Mouse (Mus musculus): ENCODE results near the gene Chd3. TPM values are rescaled to one million over a fixed set of nuclear protein-coding genes. Genes with fewer than 3 reads are reported as not detected.
A peak's percentile ranks its signal among the peaks of the same experiment; 100 is the strongest.
"Not testable (repeated sequence)": the region's sequence is repeated elsewhere in the genome, so short reads cannot be mapped to it uniquely, and the experiment has no call there.

The Chd3 gene
- polyA plus RNA-seq, 1 experiment from 2014 or later = 130 TPM

GRCm38 (mm10) chr11:69325628-69326407 lies 43.4 kb downstream of the Chd3 start, which contains the start of gene Kcnab3:
Kcnab3 (plus strand) TSS chr11:69326258.
- H3K27ac ChIP-seq = 0 out of 2 replicates have a peak within 1 kb of the TSS, but pooled peaks have one; percentile 0
- peaks cover 21% of the 10 kb centered on the region for H3K27me3 ChIP-seq
- no peaks in the 10 kb centered on the region for H3K9me3 ChIP-seq
- H3K9ac ChIP-seq = peak within 1 kb of the TSS; percentile 53
- H3K4me3 ChIP-seq = peak within 1 kb of the TSS; percentile 51
- peak; percentile 26; the same call in 1 of the 2 replicates for ATAC-seq (ENCODE audit: insufficient number of reproducible peaks, insufficient read depth, low FRiP score, low TSS enrichment)
- 0 out of 2 replicates have a peak, but pooled peaks cover under 1% of the 10 kb centered on the region for H3K36me3 ChIP-seq
- peak within 1 kb of the TSS; percentile 89 for H3K4me2 ChIP-seq (replicated peaks)
- H3K4me1 ChIP-seq = peaks cover 36% of the 10 kb centered on the region
- 11% methylated on average over 26 of the region's 26 CpGs for WGBS

- no peak for ATAC-seq (ENCODE audit: insufficient number of reproducible peaks, insufficient read depth, low FRiP score, low TSS enrichment)
- H3K4me3 ChIP-seq = peak overlapping the region; percentile 55
- peaks cover 21% of the 10 kb centered on the region for H3K27me3 ChIP-seq
- H3K27ac ChIP-seq = no peak overlapping the region
- 80% methylated on average over 6 of the region's 6 CpGs for WGBS
- H3K4me2 ChIP-seq (replicated peaks) = peak overlapping the region; percentile 90
- H3K9ac ChIP-seq = peak overlapping the region; percentile 72; the same call in 1 of the 2 replicates
- peaks cover 36% of the 10 kb centered on the region for H3K4me1 ChIP-seq
- no peaks in the 10 kb centered on the region for H3K9me3 ChIP-seq
- peaks cover 8% of the 10 kb centered on the region for H3K36me3 ChIP-seq
Observed at GRCm38 (mm10) chr11:69324749-69325148, 44.5 kb downstream of the Chd3 start.

- Histone ChIP-seq H3K4me2 (replicated peaks) (peak within 1 kb of the TSS; percentile 90), H3K9me3 (no peaks in the 10 kb centered on the region), H3K27me3 (peaks cover 21% of the 10 kb centered on the region), H3K4me1 (peaks cover 36% of the 10 kb centered on the region), H3K27ac (peak within 1 kb of the TSS; percentile 83), H3K9ac (peak within 1 kb of the TSS; percentile 72), H3K4me3 (peak within 1 kb of the TSS; percentile 55), H3K36me3 (peaks cover 19% of the 10 kb centered on the region)
- WGBS = under 1% methylated on average over 30 of the region's 30 CpGs
- peak; percentile 87 for ATAC-seq (ENCODE audit: insufficient number of reproducible peaks, insufficient read depth, low FRiP score, low TSS enrichment)
Observed at GRCm38 (mm10) chr11:69323667-69324111, 45.5 kb downstream of the Chd3 start, which contains the start of the genes Cntrob and Trappc1. Cntrob (minus strand) TSS chr11:69323775. Trappc1 (plus strand) TSS chr11:69323980.

- peak overlapping the region; percentile 71 for H3K9ac ChIP-seq
- H3K9me3 ChIP-seq = no peaks in the 10 kb centered on the region
- ATAC-seq (ENCODE audit: insufficient number of reproducible peaks, insufficient read depth, low FRiP score, low TSS enrichment) = no peak
- WGBS = 26% methylated on average over 18 of the region's 18 CpGs
- peak overlapping the region; percentile 55 for H3K4me3 ChIP-seq
- H3K4me1 ChIP-seq = peaks cover 36% of the 10 kb centered on the region
- peaks cover 27% of the 10 kb centered on the region for H3K36me3 ChIP-seq
- H3K4me2 ChIP-seq (replicated peaks) = peak overlapping the region; percentile 90
- peaks cover 15% of the 10 kb centered on the region for H3K27me3 ChIP-seq
- H3K27ac ChIP-seq = peak overlapping the region; percentile 83
Observed at GRCm38 (mm10) chr11:69322693-69323471, 46.3 kb downstream of the Chd3 start.

GRCm38 (mm10) chr11:69322010-69322409 lies 47.2 kb downstream of the Chd3 start:
- peak overlapping the region; percentile 90 for H3K4me2 ChIP-seq (replicated peaks)
- no peak overlapping the region for H3K27ac ChIP-seq
- H3K4me1 ChIP-seq = peaks cover 35% of the 10 kb centered on the region
- no peaks in the 10 kb centered on the region for H3K9me3 ChIP-seq
- peak overlapping the region; percentile 55; the same call in 1 of the 2 replicates for H3K4me3 ChIP-seq
- peaks cover 32% of the 10 kb centered on the region for H3K36me3 ChIP-seq
- peaks cover 7% of the 10 kb centered on the region for H3K27me3 ChIP-seq
- peak overlapping the region; percentile 71 for H3K9ac ChIP-seq
- ATAC-seq (ENCODE audit: insufficient number of reproducible peaks, insufficient read depth, low FRiP score, low TSS enrichment) = no peak
- 78% methylated on average over 6 of the region's 6 CpGs for WGBS

- Histone ChIP-seq H3K9me3 (no peaks in the 10 kb centered on the region), H3K36me3 (peaks cover 32% of the 10 kb centered on the region), H3K4me1 (peaks cover 31% of the 10 kb centered on the region), H3K27ac (no peak overlapping the region), H3K27me3 (peaks cover 2% of the 10 kb centered on the region), H3K9ac (peak overlapping the region; percentile 27; the same call in 1 of the 2 replicates), H3K4me2 (replicated peaks) (peak overlapping the region; percentile 90), H3K4me3 (no peak overlapping the region)
- WGBS = 93% methylated on average over 6 of the region's 6 CpGs
- no peak for ATAC-seq (ENCODE audit: insufficient number of reproducible peaks, insufficient read depth, low FRiP score, low TSS enrichment)
Observed at GRCm38 (mm10) chr11:69321580-69321979, 47.6 kb downstream of the Chd3 start.

GRCm38 (mm10) chr11:69318000-69318399 lies 51.2 kb downstream of the Chd3 start:
- peaks cover 15% of the 10 kb centered on the region for H3K4me1 ChIP-seq
- H3K27me3 ChIP-seq; H3K4me2 ChIP-seq (replicated peaks); H3K4me3 ChIP-seq; H3K9ac ChIP-seq; H3K27ac ChIP-seq; H3K9me3 ChIP-seq; ATAC-seq (ENCODE audit: insufficient number of reproducible peaks, insufficient read depth, low FRiP score, low TSS enrichment): not testable (repeated sequence)
- 89% methylated on average over 3 of the region's 3 CpGs for WGBS
- peaks cover 63% of the 10 kb centered on the region for H3K36me3 ChIP-seq

GRCm38 (mm10) chr11:69316361-69316760 lies 52.8 kb downstream of the Chd3 start:
- Histone ChIP-seq H3K27me3 (no peaks in the 10 kb centered on the region), H3K9me3 (no peaks in the 10 kb centered on the region), H3K4me2 (replicated peaks) (no peak overlapping the region), H3K36me3 (peaks cover 63% of the 10 kb centered on the region), H3K4me3 (no peak overlapping the region), H3K4me1 (no peaks in the 10 kb centered on the region), H3K27ac (no peak overlapping the region), H3K9ac (no peak overlapping the region)
- ATAC-seq (ENCODE audit: insufficient number of reproducible peaks, insufficient read depth, low FRiP score, low TSS enrichment) = no peak
- WGBS = 98% methylated on average over 6 of the region's 6 CpGs

GRCm38 (mm10) chr11:69311266-69311665 lies 57.9 kb downstream of the Chd3 start:
- Histone ChIP-seq H3K9ac (no peak overlapping the region), H3K9me3 (no peaks in the 10 kb centered on the region), H3K4me3 (no peak overlapping the region), H3K4me1 (no peaks in the 10 kb centered on the region), H3K4me2 (replicated peaks) (no peak overlapping the region), H3K27me3 (no peaks in the 10 kb centered on the region), H3K36me3 (peaks cover 76% of the 10 kb centered on the region), H3K27ac (no peak overlapping the region)
- 76% methylated on average over 7 of the region's 7 CpGs for WGBS
- ATAC-seq (ENCODE audit: insufficient number of reproducible peaks, insufficient read depth, low FRiP score, low TSS enrichment) = no peak

GRCm38 (mm10) chr11:69306039-69306438 lies 63.2 kb downstream of the Chd3 start:
- WGBS = 89% methylated on average over 2 of the region's 2 CpGs
- no peaks in the 10 kb centered on the region for H3K27me3 ChIP-seq
- H3K4me2 ChIP-seq (replicated peaks) = no peak overlapping the region
- no peaks in the 10 kb centered on the region for H3K4me1 ChIP-seq
- peaks cover 91% of the 10 kb centered on the region for H3K36me3 ChIP-seq
- no peak for ATAC-seq (ENCODE audit: insufficient number of reproducible peaks, insufficient read depth, low FRiP score, low TSS enrichment)
- H3K9me3 ChIP-seq = no peaks in the 10 kb centered on the region
- no peak overlapping the region for H3K27ac ChIP-seq
- no peak overlapping the region for H3K9ac ChIP-seq
- H3K4me3 ChIP-seq = no peak overlapping the region

- 89% methylated on average over 9 of the region's 9 CpGs for WGBS
- H3K36me3 ChIP-seq = peaks cover 86% of the 10 kb centered on the region
- no peak overlapping the region for H3K4me3 ChIP-seq
- H3K9me3 ChIP-seq = no peaks in the 10 kb centered on the region
- no peak for ATAC-seq (ENCODE audit: insufficient number of reproducible peaks, insufficient read depth, low FRiP score, low TSS enrichment)
- H3K4me1 ChIP-seq = no peaks in the 10 kb centered on the region
- no peak overlapping the region for H3K9ac ChIP-seq
- no peak overlapping the region for H3K4me2 ChIP-seq (replicated peaks)
- H3K27me3 ChIP-seq = no peaks in the 10 kb centered on the region
- H3K27ac ChIP-seq = no peak overlapping the region
Observed at GRCm38 (mm10) chr11:69305291-69305690, 63.9 kb downstream of the Chd3 start.
